Mouse (Mus musculus) liver, postnatal 0 days (tissue): ENCODE results near the gene Ireb2.

Experiments
- CTCF ChIP-seq: sonication (generic); IDR thresholded peaks from 2 replicates; pipeline ENCODE4 v1.5.1; 2016; ENCODE audit warnings: antibody characterized with exemption, low read depth
- EP300 ChIP-seq: IDR thresholded peaks from 2 replicates; pipeline ENCODE4 v1.6.1; 2016; ENCODE audit warnings: antibody characterized with exemption, low read depth, mild to moderate bottlenecking

GRCm38 (mm10) chr9:54897097-54897496 is 33.5 kb downstream of the Ireb2 start:
- peak; percentile 56 for TF ChIP-seq CTCF
- TF ChIP-seq EP300 = no peak
